Mouse (Mus musculus): Measurements from ENCODE around the gene Slc25a34. TPM values are rescaled to one million over a fixed set of nuclear protein-coding genes. Genes with fewer than 3 reads are reported as not detected.
A peak's percentile ranks its signal among the peaks of the same experiment; 100 is the strongest.

Slc25a34 gene
- total RNA-seq, 2 experiments from 2014 or later, result 109 to 132 TPM

- no peak for DNase-seq
Measured at GRCm38 (mm10) chr4:141617863-141618564, 5.6 kb downstream of the Slc25a34 start.

- DNase-seq, result peak; percentile 73 to 81
Measured at GRCm38 (mm10) chr4:141617299-141617698, 6.3 kb downstream of the Slc25a34 start.

- no peak for DNase-seq
Measured at GRCm38 (mm10) chr4:141616811-141617210, 6.8 kb downstream of the Slc25a34 start.

GRCm38 (mm10) chr4:141614946-141615345 lies 8.7 kb downstream of the Slc25a34 start:
- no peak for DNase-seq

- DNase-seq, result peak; percentile 66 to 80
Measured at GRCm38 (mm10) chr4:141609538-141609937, 14.1 kb downstream of the Slc25a34 start.

- peak; percentile 46 to 81 for DNase-seq
Measured at GRCm38 (mm10) chr4:141605861-141606260, 17.8 kb downstream of the Slc25a34 start, which contains the start of gene Fblim1. TSS of gene Fblim1 (minus strand) at chr4:141606096.

- DNase-seq, result no peak
Measured at GRCm38 (mm10) chr4:141605421-141605820, 18.2 kb downstream of the Slc25a34 start.

- DNase-seq, result no peak
Measured at GRCm38 (mm10) chr4:141604493-141604892, 19.1 kb downstream of the Slc25a34 start.

GRCm38 (mm10) chr4:141603921-141604320 lies 19.7 kb downstream of the Slc25a34 start:
- DNase-seq, result no peak

- DNase-seq, result peak; percentile 47 to 61
Measured at GRCm38 (mm10) chr4:141602523-141603223, 20.9 kb downstream of the Slc25a34 start.

- peak; percentile 67 to 68 for DNase-seq
Measured at GRCm38 (mm10) chr4:141601148-141601862, 22.3 kb downstream of the Slc25a34 start.

- DNase-seq, result peak in 1 of 2 experiments; percentile 52
Measured at GRCm38 (mm10) chr4:141600364-141600763, 23.3 kb downstream of the Slc25a34 start.

- peak in 1 of 2 experiments; percentile 53 for DNase-seq
Measured at GRCm38 (mm10) chr4:141599251-141600141, 24.1 kb downstream of the Slc25a34 start.

GRCm38 (mm10) chr4:141598894-141599250 lies 24.7 kb downstream of the Slc25a34 start:
- DNase-seq, result peak in 1 of 2 experiments; percentile 46

- peak; percentile 69 to 70 for DNase-seq
Measured at GRCm38 (mm10) chr4:141598199-141598893, 25.3 kb downstream of the Slc25a34 start.

- peak; percentile 65 to 84 for DNase-seq
Measured at GRCm38 (mm10) chr4:141596700-141597328, 26.8 kb downstream of the Slc25a34 start.

GRCm38 (mm10) chr4:141595605-141596268 lies 27.9 kb downstream of the Slc25a34 start:
- no peak for DNase-seq

- DNase-seq, result no peak
Measured at GRCm38 (mm10) chr4:141595138-141595537, 28.5 kb downstream of the Slc25a34 start.

GRCm38 (mm10) chr4:141591547-141591946 lies 32.1 kb downstream of the Slc25a34 start:
- no peak for DNase-seq

GRCm38 (mm10) chr4:141583919-141584318 lies 39.7 kb downstream of the Slc25a34 start:
- DNase-seq, result no peak
